Mouse (Mus musculus) retina, postnatal 7 days (tissue): ENCODE results near the gene Rilp.
A peak's percentile ranks its signal among the peaks of the same experiment; 100 is the strongest.

ENCODE experiments used
- DNase-seq: peaks from one replicate; pipeline ENCODE4 v3.0.0-alpha.2; 2012; ENCODE audit warnings: low read depth, low spot score

Rilp gene

GRCm38 (mm10) chr11:75487496-75487895, 22.4 kb upstream of the Rilp start:
- DNase-seq: no peak

GRCm38 (mm10) chr11:75494296-75495049, 15.4 kb upstream of the Rilp start:
- no peak for DNase-seq

GRCm38 (mm10) chr11:75498126-75498525, 11.8 kb upstream of the Rilp start:
- DNase-seq: no peak

GRCm38 (mm10) chr11:75508162-75508561, 1.7 kb upstream of the Rilp start:
- no peak for DNase-seq

GRCm38 (mm10) chr11:75508904-75509303, 990 bp upstream of the Rilp start:
- DNase-seq: no peak

GRCm38 (mm10) chr11:75510627-75510993, 716 bp downstream of the Rilp start:
- DNase-seq: peak; percentile 87

GRCm38 (mm10) chr11:75511213-75511612, 1.3 kb downstream of the Rilp start:
- DNase-seq: no peak

- DNase-seq: no peak
Observed at GRCm38 (mm10) chr11:75512301-75513018, 2.6 kb downstream of the Rilp start.

GRCm38 (mm10) chr11:75513336-75513735, 3.4 kb downstream of the Rilp start, which contains the start of gene Scarf1:
TSS of gene Scarf1 (plus strand) at chr11:75513540.
- no peak for DNase-seq

GRCm38 (mm10) chr11:75515186-75515585, 5.3 kb downstream of the Rilp start:
- DNase-seq: no peak

GRCm38 (mm10) chr11:75519834-75520633, 10.1 kb downstream of the Rilp start:
- no peak for DNase-seq

GRCm38 (mm10) chr11:75521609-75522008, 11.7 kb downstream of the Rilp start:
- no peak for DNase-seq

- DNase-seq: no peak
Observed at GRCm38 (mm10) chr11:75522793-75523192, 12.9 kb downstream of the Rilp start.

- no peak for DNase-seq
Observed at GRCm38 (mm10) chr11:75525531-75526125, 15.7 kb downstream of the Rilp start.

- DNase-seq: no peak
Observed at GRCm38 (mm10) chr11:75526943-75527342, 17.0 kb downstream of the Rilp start.

GRCm38 (mm10) chr11:75529771-75530170, 19.9 kb downstream of the Rilp start:
- no peak for DNase-seq

- peak; percentile 77 for DNase-seq
Observed at GRCm38 (mm10) chr11:75530325-75530724, 20.4 kb downstream of the Rilp start.

GRCm38 (mm10) chr11:75530845-75531373, 21.0 kb downstream of the Rilp start:
- peak; percentile 21 for DNase-seq

- DNase-seq: peak; percentile 83
Observed at GRCm38 (mm10) chr11:75531469-75532242, 21.8 kb downstream of the Rilp start, which contains the start of gene Slc43a2. TSS of gene Slc43a2 (plus strand) at chr11:75531694.
